Mouse (Mus musculus): Measurements from ENCODE around the gene Hmgcs2. TPM values are rescaled to one million over a fixed set of nuclear protein-coding genes. Genes with fewer than 3 reads are reported as not detected.

Gene Hmgcs2
- polyA plus RNA-seq (2012; rRNA removed) = 2.1 and 3.3 TPM in 2 replicates

GRCm38 (mm10) chr3:98280204-98280932 is at the start of gene Hmgcs2:
Gene Hmgcs2 (plus strand): TSS chr3:98280435.
- no peak for DNase-seq
- H3K27ac ChIP-seq (ENCODE audit: insufficient read depth, low read length) = no peak within 1 kb of the TSS
- no peaks in the 10 kb centered on the region for H3K4me1 ChIP-seq (ENCODE audit: control insufficient read depth, insufficient read depth, low read length)
- WGBS = 56% methylated on average over 14 of the region's 14 CpGs
- TF ChIP-seq CTCF (IDR thresholded peaks at IDR 0.05; ENCODE audit: borderline replicate concordance, insufficient read depth, low read depth, low read length) (no peak), POLR2A (IDR thresholded peaks at IDR 0.05; ENCODE audit: borderline replicate concordance, insufficient read depth, low read length) (no peak)
- H3K4me3 ChIP-seq (replicated peaks; ENCODE audit: insufficient read depth, low read depth, low read length) = no peak within 1 kb of the TSS
- H3K27me3 ChIP-seq (ENCODE audit: control insufficient read depth, insufficient read depth, low read length) = no peaks in the 10 kb centered on the region

- Histone ChIP-seq H3K27me3 (ENCODE audit: control insufficient read depth, insufficient read depth, low read length) (no peaks in the 10 kb centered on the region), H3K4me3 (replicated peaks; ENCODE audit: insufficient read depth, low read depth, low read length) (no peak overlapping the region), H3K4me1 (ENCODE audit: control insufficient read depth, insufficient read depth, low read length) (no peaks in the 10 kb centered on the region), H3K27ac (ENCODE audit: insufficient read depth, low read length) (no peak overlapping the region)
- TF ChIP-seq CTCF (IDR thresholded peaks at IDR 0.05; ENCODE audit: borderline replicate concordance, insufficient read depth, low read depth, low read length) = no peak
- TF ChIP-seq POLR2A (IDR thresholded peaks at IDR 0.05; ENCODE audit: borderline replicate concordance, insufficient read depth, low read length) = no peak
- no peak for DNase-seq
Measured at GRCm38 (mm10) chr3:98233504-98233903, 46.7 kb upstream of the Hmgcs2 start.

- Histone ChIP-seq H3K27me3 (ENCODE audit: control insufficient read depth, insufficient read depth, low read length) (no peaks in the 10 kb centered on the region), H3K4me1 (ENCODE audit: control insufficient read depth, insufficient read depth, low read length) (no peaks in the 10 kb centered on the region), H3K4me3 (replicated peaks; ENCODE audit: insufficient read depth, low read depth, low read length) (no peak overlapping the region), H3K27ac (ENCODE audit: insufficient read depth, low read length) (no peak overlapping the region)
- 92% methylated on average over 6 of the region's 6 CpGs for WGBS
- TF ChIP-seq POLR2A (IDR thresholded peaks at IDR 0.05; ENCODE audit: borderline replicate concordance, insufficient read depth, low read length) (no peak), CTCF (IDR thresholded peaks at IDR 0.05; ENCODE audit: borderline replicate concordance, insufficient read depth, low read depth, low read length) (no peak)
- DNase-seq = no peak
Measured at GRCm38 (mm10) chr3:98236266-98236665, 44.0 kb upstream of the Hmgcs2 start.

GRCm38 (mm10) chr3:98237240-98237639 is 43.0 kb upstream of the Hmgcs2 start:
- no peaks in the 10 kb centered on the region for H3K27me3 ChIP-seq (ENCODE audit: control insufficient read depth, insufficient read depth, low read length)
- H3K4me1 ChIP-seq (ENCODE audit: control insufficient read depth, insufficient read depth, low read length) = no peaks in the 10 kb centered on the region
- H3K4me3 ChIP-seq (replicated peaks; ENCODE audit: insufficient read depth, low read depth, low read length) = no peak overlapping the region
- TF ChIP-seq CTCF (IDR thresholded peaks at IDR 0.05; ENCODE audit: borderline replicate concordance, insufficient read depth, low read depth, low read length) (no peak), POLR2A (IDR thresholded peaks at IDR 0.05; ENCODE audit: borderline replicate concordance, insufficient read depth, low read length) (no peak)
- 90% methylated on average over 5 of the region's 5 CpGs for WGBS
- H3K27ac ChIP-seq (ENCODE audit: insufficient read depth, low read length) = no peak overlapping the region
- no peak for DNase-seq

GRCm38 (mm10) chr3:98238150-98238549 is 42.1 kb upstream of the Hmgcs2 start:
- WGBS = 33% methylated on average over 3 of the region's 3 CpGs
- TF ChIP-seq POLR2A (IDR thresholded peaks at IDR 0.05; ENCODE audit: borderline replicate concordance, insufficient read depth, low read length) (no peak), CTCF (IDR thresholded peaks at IDR 0.05; ENCODE audit: borderline replicate concordance, insufficient read depth, low read depth, low read length) (no peak)
- no peaks in the 10 kb centered on the region for H3K4me1 ChIP-seq (ENCODE audit: control insufficient read depth, insufficient read depth, low read length)
- no peak overlapping the region for H3K27ac ChIP-seq (ENCODE audit: insufficient read depth, low read length)
- no peaks in the 10 kb centered on the region for H3K27me3 ChIP-seq (ENCODE audit: control insufficient read depth, insufficient read depth, low read length)
- no peak for DNase-seq
- no peak overlapping the region for H3K4me3 ChIP-seq (replicated peaks; ENCODE audit: insufficient read depth, low read depth, low read length)

GRCm38 (mm10) chr3:98242051-98242450 is 38.2 kb upstream of the Hmgcs2 start:
- Histone ChIP-seq H3K4me3 (replicated peaks; ENCODE audit: insufficient read depth, low read depth, low read length) (no peak overlapping the region), H3K4me1 (ENCODE audit: control insufficient read depth, insufficient read depth, low read length) (no peaks in the 10 kb centered on the region), H3K27ac (ENCODE audit: insufficient read depth, low read length) (no peak overlapping the region), H3K27me3 (ENCODE audit: control insufficient read depth, insufficient read depth, low read length) (no peaks in the 10 kb centered on the region)
- no peak for DNase-seq
- 88% methylated on average over 3 of the region's 3 CpGs for WGBS
- TF ChIP-seq CTCF (IDR thresholded peaks at IDR 0.05; ENCODE audit: borderline replicate concordance, insufficient read depth, low read depth, low read length) (no peak), POLR2A (IDR thresholded peaks at IDR 0.05; ENCODE audit: borderline replicate concordance, insufficient read depth, low read length) (no peak)

- Histone ChIP-seq H3K4me3 (replicated peaks; ENCODE audit: insufficient read depth, low read depth, low read length) (no peak overlapping the region), H3K4me1 (ENCODE audit: control insufficient read depth, insufficient read depth, low read length) (no peaks in the 10 kb centered on the region), H3K27ac (ENCODE audit: insufficient read depth, low read length) (no peak overlapping the region), H3K27me3 (ENCODE audit: control insufficient read depth, insufficient read depth, low read length) (no peaks in the 10 kb centered on the region)
- DNase-seq = no peak
- no peak for TF ChIP-seq POLR2A (IDR thresholded peaks at IDR 0.05; ENCODE audit: borderline replicate concordance, insufficient read depth, low read length)
- no peak for TF ChIP-seq CTCF (IDR thresholded peaks at IDR 0.05; ENCODE audit: borderline replicate concordance, insufficient read depth, low read depth, low read length)
- WGBS = 78% methylated on average over 8 of the region's 8 CpGs
Measured at GRCm38 (mm10) chr3:98242458-98243037, 37.7 kb upstream of the Hmgcs2 start.

GRCm38 (mm10) chr3:98245892-98246291 is 34.3 kb upstream of the Hmgcs2 start:
- H3K27me3 ChIP-seq (ENCODE audit: control insufficient read depth, insufficient read depth, low read length) = no peaks in the 10 kb centered on the region
- TF ChIP-seq POLR2A (IDR thresholded peaks at IDR 0.05; ENCODE audit: borderline replicate concordance, insufficient read depth, low read length) = no peak
- TF ChIP-seq CTCF (IDR thresholded peaks at IDR 0.05; ENCODE audit: borderline replicate concordance, insufficient read depth, low read depth, low read length) = no peak
- WGBS = 25% methylated on average over 8 of the region's 8 CpGs
- no peak overlapping the region for H3K4me3 ChIP-seq (replicated peaks; ENCODE audit: insufficient read depth, low read depth, low read length)
- no peak for DNase-seq
- H3K4me1 ChIP-seq (ENCODE audit: control insufficient read depth, insufficient read depth, low read length) = no peaks in the 10 kb centered on the region
- H3K27ac ChIP-seq (ENCODE audit: insufficient read depth, low read length) = no peak overlapping the region

Data from cerebellum, adult 2 months (tissue).